Mouse (Mus musculus): ENCODE data around the gene Grb10. TPM values are rescaled to one million over a fixed set of nuclear protein-coding genes. Genes with fewer than 3 reads are reported as not detected.

The Grb10 gene
- 94.2 and 95.2 TPM in 2 replicates for polyA plus RNA-seq (2015; fragmentation: Nextera tagmentation; extraction: Ambion mirVana)

GRCm38 (mm10) chr11:12038470-12038985 lies at the start of gene Grb10:
TSS of gene Grb10 (minus strand) at chr11:12038683.
- peaks cover 72% of the 10 kb centered on the region for H3K27me3 ChIP-seq (replicated peaks; ENCODE audit: control insufficient read depth, insufficient read depth, low read length)
- H3K4me1 ChIP-seq (replicated peaks; ENCODE audit: control insufficient read depth, insufficient read depth, low read length): peaks cover 9% of the 10 kb centered on the region
- peak within 1 kb of the TSS; percentile 51 for H3K4me3 ChIP-seq (replicated peaks; ENCODE audit: low read length)
- ATAC-seq: no peak
- peak within 1 kb of the TSS; percentile 52 for H3K9ac ChIP-seq (replicated peaks; ENCODE audit: low read depth, low read length)
- H3K36me3 ChIP-seq (ENCODE audit: control insufficient read depth, insufficient read depth): no peaks in the 10 kb centered on the region
- WGBS: 14% methylated on average over 10 of the region's 10 CpGs
- H3K4me2 ChIP-seq (ENCODE audit: low read length): peak within 1 kb of the TSS; percentile 54
- no peaks in the 10 kb centered on the region; the same call in 1 of the 2 replicates for H3K9me3 ChIP-seq (ENCODE audit: control insufficient read depth, low read length)
- peak within 1 kb of the TSS; percentile 41 for H3K27ac ChIP-seq (ENCODE audit: low read length)

DNA sequence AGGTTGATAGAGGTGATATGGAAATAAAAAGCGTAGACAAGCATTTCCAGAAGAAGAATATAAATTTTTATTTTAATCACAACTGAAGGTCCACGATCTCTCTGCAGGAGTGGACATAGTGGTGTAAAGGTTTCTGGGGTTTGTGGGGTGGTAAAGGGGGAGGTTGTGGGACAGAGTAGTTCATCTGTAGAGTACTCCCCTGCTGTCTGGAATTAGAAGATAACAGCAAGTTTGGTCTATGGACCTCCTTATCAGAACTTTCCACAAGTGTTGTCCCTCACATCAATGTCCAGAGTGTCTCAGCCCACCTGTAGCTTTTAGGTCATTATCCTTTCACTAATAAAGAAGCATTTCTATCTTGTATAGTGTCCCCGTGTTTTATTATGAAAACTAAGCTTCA lies 43.2 kb upstream of the Grb10 start:
- WGBS: 93% methylated on average over 3 of the region's 3 CpGs
- ATAC-seq: no peak
- H3K27me3 ChIP-seq (replicated peaks; ENCODE audit: control insufficient read depth, insufficient read depth, low read length): no peaks in the 10 kb centered on the region
- H3K9me3 ChIP-seq (ENCODE audit: control insufficient read depth, low read length): no peaks in the 10 kb centered on the region
- no peak overlapping the region for H3K9ac ChIP-seq (replicated peaks; ENCODE audit: low read depth, low read length)
- no peak overlapping the region for H3K4me2 ChIP-seq (ENCODE audit: low read length)
- no peak overlapping the region for H3K4me3 ChIP-seq (replicated peaks; ENCODE audit: low read length)
- H3K27ac ChIP-seq (ENCODE audit: low read length): no peak overlapping the region
- H3K36me3 ChIP-seq (ENCODE audit: control insufficient read depth, insufficient read depth): no peaks in the 10 kb centered on the region
- no peaks in the 10 kb centered on the region for H3K4me1 ChIP-seq (replicated peaks; ENCODE audit: control insufficient read depth, insufficient read depth, low read length)

GRCm38 (mm10) chr11:12079231-12079630 lies 40.7 kb upstream of the Grb10 start:
- 79% methylated on average over 2 of the region's 2 CpGs for WGBS
- H3K27ac ChIP-seq (ENCODE audit: low read length): no peak overlapping the region

GRCm38 (mm10) chr11:12075449-12075848 lies 37.0 kb upstream of the Grb10 start:
- no peak overlapping the region for H3K27ac ChIP-seq (ENCODE audit: low read length)
- 95% methylated on average over 1 of the region's 1 CpGs for whole genome bisulfite sequencing
- no peak overlapping the region for H3K9ac ChIP-seq (replicated peaks; ENCODE audit: low read depth, low read length)
- H3K4me1 ChIP-seq (replicated peaks; ENCODE audit: control insufficient read depth, insufficient read depth, low read length): no peaks in the 10 kb centered on the region
- H3K4me3 ChIP-seq (replicated peaks; ENCODE audit: low read length): no peak overlapping the region
- ATAC-seq: no peak
- no peak overlapping the region for H3K4me2 ChIP-seq (ENCODE audit: low read length)
- no peaks in the 10 kb centered on the region for H3K27me3 ChIP-seq (replicated peaks; ENCODE audit: control insufficient read depth, insufficient read depth, low read length)
- H3K36me3 ChIP-seq (ENCODE audit: control insufficient read depth, insufficient read depth): no peaks in the 10 kb centered on the region
- H3K9me3 ChIP-seq (ENCODE audit: control insufficient read depth, low read length): no peaks in the 10 kb centered on the region

More at GRCm38 (mm10) chr11:12079231-12079630, 40.7 kb upstream of the Grb10 start:
- no peaks in the 10 kb centered on the region for H3K36me3 ChIP-seq (ENCODE audit: control insufficient read depth, insufficient read depth)
- no peaks in the 10 kb centered on the region for H3K27me3 ChIP-seq (replicated peaks; ENCODE audit: control insufficient read depth, insufficient read depth, low read length)
- H3K4me3 ChIP-seq (replicated peaks; ENCODE audit: low read length): no peak overlapping the region
- no peaks in the 10 kb centered on the region for H3K4me1 ChIP-seq (replicated peaks; ENCODE audit: control insufficient read depth, insufficient read depth, low read length)
- H3K9ac ChIP-seq (replicated peaks; ENCODE audit: low read depth, low read length): no peak overlapping the region
- H3K9me3 ChIP-seq (ENCODE audit: control insufficient read depth, low read length): no peaks in the 10 kb centered on the region
- H3K4me2 ChIP-seq (ENCODE audit: low read length): no peak overlapping the region
- ATAC-seq: no peak

GRCm38 (mm10) chr11:12073394-12074226 lies 35.1 kb upstream of the Grb10 start:
- ATAC-seq: peak; percentile 58

DNA sequence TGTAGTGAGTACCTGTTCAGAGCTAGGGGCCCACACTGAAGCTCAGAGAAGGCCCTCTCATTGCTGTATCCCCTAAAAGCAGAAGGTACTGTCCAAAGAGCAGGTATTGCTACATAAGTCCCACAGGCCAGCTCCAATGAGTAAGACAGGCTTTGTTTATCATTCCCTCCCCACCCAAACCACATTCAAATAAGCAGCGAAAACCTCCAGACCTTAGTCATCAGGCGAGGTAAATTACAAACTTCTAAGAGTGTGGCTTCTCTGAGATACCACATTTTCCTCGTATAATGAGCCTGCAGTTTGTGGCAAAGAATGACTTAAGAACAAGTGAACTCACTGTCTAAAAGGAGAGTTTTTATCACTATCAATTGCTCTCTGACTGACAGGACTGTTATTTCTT lies 33.8 kb upstream of the Grb10 start:
- Histone ChIP-seq H3K36me3 (ENCODE audit: control insufficient read depth, insufficient read depth) (no peaks in the 10 kb centered on the region), H3K9me3 (ENCODE audit: control insufficient read depth, low read length) (no peaks in the 10 kb centered on the region)

More at GRCm38 (mm10) chr11:12073394-12074226, 35.1 kb upstream of the Grb10 start:
- Histone ChIP-seq H3K4me2 (ENCODE audit: low read length) (no peak overlapping the region), H3K4me3 (replicated peaks; ENCODE audit: low read length) (no peak overlapping the region), H3K27ac (ENCODE audit: low read length) (no peak overlapping the region), H3K27me3 (replicated peaks; ENCODE audit: control insufficient read depth, insufficient read depth, low read length) (no peaks in the 10 kb centered on the region), H3K36me3 (ENCODE audit: control insufficient read depth, insufficient read depth) (no peaks in the 10 kb centered on the region), H3K9me3 (ENCODE audit: control insufficient read depth, low read length) (no peaks in the 10 kb centered on the region), H3K9ac (replicated peaks; ENCODE audit: low read depth, low read length) (no peak overlapping the region), H3K4me1 (replicated peaks; ENCODE audit: control insufficient read depth, insufficient read depth, low read length) (no peaks in the 10 kb centered on the region)
- 65% methylated on average over 6 of the region's 6 CpGs for WGBS

GRCm38 (mm10) chr11:12059005-12059404 lies 20.5 kb upstream of the Grb10 start:
- Histone ChIP-seq H3K4me2 (ENCODE audit: low read length) (no peak overlapping the region), H3K4me1 (replicated peaks; ENCODE audit: control insufficient read depth, insufficient read depth, low read length) (no peaks in the 10 kb centered on the region), H3K27ac (ENCODE audit: low read length) (no peak overlapping the region), H3K4me3 (replicated peaks; ENCODE audit: low read length) (no peak overlapping the region), H3K9ac (replicated peaks; ENCODE audit: low read depth, low read length) (no peak overlapping the region), H3K36me3 (ENCODE audit: control insufficient read depth, insufficient read depth) (no peaks in the 10 kb centered on the region), H3K27me3 (replicated peaks; ENCODE audit: control insufficient read depth, insufficient read depth, low read length) (no peaks in the 10 kb centered on the region), H3K9me3 (ENCODE audit: control insufficient read depth, low read length) (no peaks in the 10 kb centered on the region)
- ATAC-seq: no peak
- WGBS: 69% methylated on average over 4 of the region's 4 CpGs

More for the DNA sequence above, 33.8 kb upstream of the Grb10 start:
- no peak overlapping the region for H3K9ac ChIP-seq (replicated peaks; ENCODE audit: low read depth, low read length)
- no peak overlapping the region for H3K4me3 ChIP-seq (replicated peaks; ENCODE audit: low read length)
- 81% methylated on average over 3 of the region's 3 CpGs for WGBS
- ATAC-seq: no peak
- H3K4me1 ChIP-seq (replicated peaks; ENCODE audit: control insufficient read depth, insufficient read depth, low read length): no peaks in the 10 kb centered on the region
- no peak overlapping the region for H3K27ac ChIP-seq (ENCODE audit: low read length)
- no peak overlapping the region for H3K4me2 ChIP-seq (ENCODE audit: low read length)
- no peaks in the 10 kb centered on the region for H3K27me3 ChIP-seq (replicated peaks; ENCODE audit: control insufficient read depth, insufficient read depth, low read length)

- Histone ChIP-seq H3K4me2 (ENCODE audit: low read length) (no peak overlapping the region), H3K27me3 (replicated peaks; ENCODE audit: control insufficient read depth, insufficient read depth, low read length) (no peaks in the 10 kb centered on the region; the same call in 1 of the 2 replicates), H3K9ac (replicated peaks; ENCODE audit: low read depth, low read length) (no peak overlapping the region), H3K36me3 (ENCODE audit: control insufficient read depth, insufficient read depth) (no peaks in the 10 kb centered on the region), H3K27ac (ENCODE audit: low read length) (no peak overlapping the region), H3K4me1 (replicated peaks; ENCODE audit: control insufficient read depth, insufficient read depth, low read length) (no peaks in the 10 kb centered on the region), H3K4me3 (replicated peaks; ENCODE audit: low read length) (no peak overlapping the region), H3K9me3 (ENCODE audit: control insufficient read depth, low read length) (no peaks in the 10 kb centered on the region)
- ATAC-seq: 0 out of 2 replicates have a peak, but pooled peaks have one; percentile 33
- 36% methylated on average over 2 of the region's 2 CpGs for WGBS
These were observed 10.3 kb upstream of the Grb10 start for GRCm38 (mm10) chr11:12048547-12049327.

DNA sequence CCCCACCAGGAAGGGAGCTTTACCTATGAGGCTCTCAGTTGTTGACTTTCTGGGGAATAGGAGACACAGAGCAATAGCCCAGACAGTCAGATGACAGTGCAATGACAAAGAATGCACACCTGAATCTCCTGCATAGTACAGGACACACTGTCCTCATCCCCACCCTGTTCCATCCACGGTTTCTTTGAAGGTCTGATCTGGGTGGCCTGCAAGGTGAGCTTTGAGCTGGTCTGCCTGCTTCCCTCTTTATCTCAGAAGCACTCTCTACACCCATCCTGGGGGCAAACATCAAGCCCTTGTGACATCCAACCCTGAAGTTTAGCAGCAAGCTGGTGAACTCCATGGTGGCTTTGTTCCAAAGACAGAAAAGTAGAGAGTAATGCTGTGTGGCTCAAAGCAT lies 9.7 kb upstream of the Grb10 start:
- H3K4me2 ChIP-seq (ENCODE audit: low read length): no peak overlapping the region
- H3K9ac ChIP-seq (replicated peaks; ENCODE audit: low read depth, low read length): no peak overlapping the region
- H3K4me1 ChIP-seq (replicated peaks; ENCODE audit: control insufficient read depth, insufficient read depth, low read length): no peaks in the 10 kb centered on the region
- no peaks in the 10 kb centered on the region for H3K36me3 ChIP-seq (ENCODE audit: control insufficient read depth, insufficient read depth)
- no peaks in the 10 kb centered on the region for H3K9me3 ChIP-seq (ENCODE audit: control insufficient read depth, low read length)
- no peak for ATAC-seq
- H3K27me3 ChIP-seq (replicated peaks; ENCODE audit: control insufficient read depth, insufficient read depth, low read length): peaks cover 5% of the 10 kb centered on the region; the same call in 1 of the 2 replicates
- WGBS: 87% methylated on average over 1 of the region's 1 CpGs
- H3K27ac ChIP-seq (ENCODE audit: low read length): no peak overlapping the region
- H3K4me3 ChIP-seq (replicated peaks; ENCODE audit: low read length): no peak overlapping the region
